Mouse (Mus musculus): ENCODE results near the gene Dda1.

The Dda1 gene

DNA sequence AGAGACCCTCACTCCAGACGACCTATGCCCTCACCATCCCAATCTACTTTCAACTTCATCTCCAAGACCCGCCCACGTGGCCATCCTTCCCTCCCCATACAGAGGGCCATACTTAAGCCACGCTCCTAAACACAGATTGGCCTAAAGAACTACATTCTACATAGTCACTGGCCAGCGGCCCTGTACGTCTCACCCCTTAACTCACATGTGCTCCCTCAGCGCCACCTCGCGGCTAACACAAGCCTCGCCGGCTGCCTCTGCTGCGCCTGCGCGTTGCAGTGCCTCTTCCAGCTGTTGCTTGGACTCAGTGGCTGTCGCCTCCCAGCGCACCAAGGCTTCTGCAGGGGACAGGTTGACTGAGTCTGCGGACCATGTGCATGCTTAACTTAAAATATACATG, 52.6 kb downstream of the Dda1 start:
- Histone ChIP-seq H3K36me3 (ENCODE audit: control insufficient read depth, insufficient read depth, low read length, poor library complexity, severe bottlenecking) (no peaks in the 10 kb centered on the region), H3K27me3 (ENCODE audit: control insufficient read depth, insufficient read depth, low read length, poor library complexity, severe bottlenecking) (no peaks in the 10 kb centered on the region)
- peak; percentile 96 for DNase-seq (ENCODE audit: low read depth, low spot score)

DNA sequence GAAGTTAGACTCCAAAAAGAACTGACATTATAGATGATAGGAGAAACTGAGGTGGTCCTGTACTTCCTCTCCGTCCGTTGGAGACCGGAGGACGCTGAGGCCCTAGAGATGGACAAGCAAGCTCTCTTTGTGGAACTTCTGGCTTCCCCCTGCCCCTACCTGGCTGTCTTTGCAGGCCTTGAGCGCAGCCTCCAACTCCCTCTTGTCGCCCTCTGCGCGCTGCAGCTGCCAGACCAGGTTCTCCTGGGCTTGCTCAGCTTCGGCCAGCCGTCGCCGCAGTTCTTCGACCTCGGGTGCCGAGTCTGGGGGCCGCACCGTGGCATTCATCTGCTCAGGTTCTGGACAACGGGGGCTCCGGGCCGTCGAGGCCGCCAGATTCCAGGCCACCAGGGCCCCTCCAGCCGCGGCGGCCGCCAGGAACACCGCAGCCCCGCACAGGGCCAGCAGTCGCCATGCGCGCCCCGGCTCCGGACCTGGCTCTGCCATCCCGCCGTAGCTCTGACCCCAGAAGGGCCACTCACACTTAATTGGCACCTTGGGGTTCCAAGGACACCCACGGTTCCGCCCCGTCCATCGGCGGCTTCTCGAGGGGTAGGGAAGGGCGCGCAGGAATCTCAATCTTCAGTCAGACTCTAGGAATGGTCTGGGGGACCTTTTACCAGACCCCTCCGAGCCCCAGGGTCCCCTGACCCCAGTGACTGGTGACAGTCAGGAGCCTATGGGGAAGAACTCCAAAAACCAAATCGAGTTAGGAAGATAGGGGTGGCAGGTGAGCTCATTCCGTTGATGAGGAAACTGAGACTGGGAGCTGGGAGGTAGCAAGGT, 56.4 kb downstream of the Dda1 start, which contains the start of gene Ccdc194:
Gene Ccdc194, minus strand, starts transcription at position 486 of the 825 bp plus-strand sequence.
- H3K27me3 ChIP-seq (ENCODE audit: control insufficient read depth, insufficient read depth, low read length, poor library complexity, severe bottlenecking) = no peaks in the 10 kb centered on the region
- no peaks in the 10 kb centered on the region for H3K36me3 ChIP-seq (ENCODE audit: control insufficient read depth, insufficient read depth, low read length, poor library complexity, severe bottlenecking)
- no peak for DNase-seq (ENCODE audit: low read depth, low spot score)
